Mouse (Mus musculus) CD4-positive helper T cell, adult 2 months (primary cell): ENCODE data around the gene Bhlhe40.

ENCODE experiments used
- DNase-seq: peaks from one replicate; pipeline ENCODE4 v3.0.0-alpha.2; 2012; ENCODE audit warnings: low read depth, missing footprints, low spot score

Bhlhe40 gene

GRCm38 (mm10) chr6:108660206-108660877 lies at the start of gene Bhlhe40:
Gene Bhlhe40 (plus strand): TSS chr6:108660629.
- peak; percentile 97 for DNase-seq

- DNase-seq = no peak
Observed at GRCm38 (mm10) chr6:108611663-108612062, 48.8 kb upstream of the Bhlhe40 start.

- no peak for DNase-seq
Observed at GRCm38 (mm10) chr6:108618025-108618424, 42.4 kb upstream of the Bhlhe40 start.

GRCm38 (mm10) chr6:108623028-108623565 lies 37.3 kb upstream of the Bhlhe40 start:
- DNase-seq = no peak

- no peak for DNase-seq
Observed at GRCm38 (mm10) chr6:108624915-108625314, 35.5 kb upstream of the Bhlhe40 start.

- peak; percentile 66 for DNase-seq
Observed at GRCm38 (mm10) chr6:108630701-108631100, 29.7 kb upstream of the Bhlhe40 start.

- DNase-seq = no peak
Observed at GRCm38 (mm10) chr6:108638157-108638833, 22.1 kb upstream of the Bhlhe40 start.

GRCm38 (mm10) chr6:108642020-108642419 lies 18.4 kb upstream of the Bhlhe40 start:
- DNase-seq = no peak

GRCm38 (mm10) chr6:108643035-108643434 lies 17.4 kb upstream of the Bhlhe40 start:
- no peak for DNase-seq

GRCm38 (mm10) chr6:108644311-108644710 lies 16.1 kb upstream of the Bhlhe40 start:
- DNase-seq = no peak

- DNase-seq = no peak
Observed at GRCm38 (mm10) chr6:108647094-108647493, 13.3 kb upstream of the Bhlhe40 start.

GRCm38 (mm10) chr6:108648072-108648471 lies 12.4 kb upstream of the Bhlhe40 start:
- DNase-seq = no peak

- no peak for DNase-seq
Observed at GRCm38 (mm10) chr6:108655861-108656260, 4.6 kb upstream of the Bhlhe40 start.

GRCm38 (mm10) chr6:108658051-108658415 lies 2.4 kb upstream of the Bhlhe40 start:
- DNase-seq = no peak

GRCm38 (mm10) chr6:108658416-108659201 lies 1.8 kb upstream of the Bhlhe40 start:
- DNase-seq = peak; percentile 74

GRCm38 (mm10) chr6:108659221-108659725 lies 1.2 kb upstream of the Bhlhe40 start:
- DNase-seq = peak; percentile 89

- DNase-seq = no peak
Observed at GRCm38 (mm10) chr6:108659726-108660205, 663 bp upstream of the Bhlhe40 start.

- DNase-seq = no peak
Observed at GRCm38 (mm10) chr6:108660878-108661389, 505 bp downstream of the Bhlhe40 start.

GRCm38 (mm10) chr6:108661412-108661811 lies 983 bp downstream of the Bhlhe40 start:
- DNase-seq = peak; percentile 90

GRCm38 (mm10) chr6:108661890-108662289 lies 1.5 kb downstream of the Bhlhe40 start:
- DNase-seq = peak; percentile 18
